Mouse (Mus musculus) liver, postnatal 0 days (tissue): Measurements from ENCODE around the gene Cenpa.

Source experiments
- CTCF ChIP-seq: sonication (generic); IDR thresholded peaks from 2 replicates; pipeline ENCODE4 v1.5.1; 2016; ENCODE audit warnings: antibody characterized with exemption, low read depth
- EP300 ChIP-seq: IDR thresholded peaks from 2 replicates; pipeline ENCODE4 v1.6.1; 2016; ENCODE audit warnings: antibody characterized with exemption, low read depth, mild to moderate bottlenecking

DNA sequence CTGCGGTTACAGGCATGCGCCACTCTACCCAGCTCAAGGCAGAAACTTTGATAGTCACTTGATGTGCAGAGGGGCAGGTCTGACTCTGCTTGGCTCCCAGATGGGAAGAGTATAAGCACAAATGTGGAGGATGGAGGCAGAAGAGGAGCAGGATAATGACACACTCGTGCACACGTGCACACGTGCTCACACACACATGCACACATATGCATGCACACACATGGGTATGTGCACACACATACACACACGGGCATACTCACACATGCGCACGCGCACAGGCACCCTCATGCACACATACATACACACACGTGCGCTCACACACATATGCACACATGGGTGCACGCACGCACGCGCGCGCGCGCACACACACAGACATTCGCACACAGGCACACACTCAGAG, 46.0 kb upstream of the Cenpa start:
- TF ChIP-seq CTCF: no peak
- no peak for TF ChIP-seq EP300
